Mouse (Mus musculus) NIH3T3 (cell line): ENCODE measurements at regions not wholly inside any gene's neighbourhood (a gene's known extent, or its start where the extent isn't known, plus 50 kb on each side); places are given as distances from the start of the nearest gene placed in this dataset.
"Not testable (repeated sequence)": the region's sequence is repeated elsewhere in the genome, so short reads cannot be mapped to it uniquely, and the experiment has no call there.

ENCODE experiments used
- DNase-seq: peaks from one replicate; pipeline ENCODE4 v3.0.0-alpha.2; 2012; ENCODE audit warnings: low read depth

DNA sequence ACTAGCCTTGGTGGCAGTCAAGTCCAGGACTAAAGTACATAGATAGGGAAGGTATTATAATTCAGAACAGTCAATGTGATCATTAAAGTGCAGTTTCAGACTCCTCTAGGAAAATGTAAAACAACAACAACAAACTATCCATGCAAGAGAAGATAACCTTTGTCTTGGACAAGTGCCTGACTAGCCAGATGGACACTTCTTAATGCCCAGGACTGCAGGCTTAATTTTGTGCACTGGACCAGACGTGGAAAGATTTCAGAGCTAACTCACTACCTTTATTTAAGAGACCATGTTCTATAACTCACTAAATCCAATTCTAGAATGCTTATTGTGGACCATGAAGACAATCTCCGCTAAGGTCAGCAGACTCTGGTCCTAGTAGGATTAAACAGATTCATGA is 215.6 kb upstream of the Stxbp5 start:
- no peak for DNase-seq

DNA sequence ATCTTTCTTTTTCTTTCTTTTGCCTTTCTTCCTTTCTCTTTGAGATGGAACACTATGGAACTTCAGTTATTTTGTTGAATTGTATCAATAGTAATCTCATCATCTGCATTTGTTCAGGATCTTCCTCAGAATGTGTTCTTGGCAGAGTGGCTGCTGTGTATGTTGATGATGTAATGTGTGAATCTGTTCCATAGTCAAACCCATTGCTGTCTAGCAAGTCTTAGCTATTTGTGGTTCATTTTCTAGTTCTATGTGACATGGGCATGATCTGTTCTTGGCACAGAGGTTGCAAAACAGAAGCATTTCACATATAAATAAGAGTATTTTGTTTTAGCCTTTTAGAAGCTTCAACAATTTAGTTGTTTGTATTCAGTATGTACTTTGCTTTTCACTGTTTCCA is 212.4 kb upstream of the Stxbp5 start:
- no peak for DNase-seq

DNA sequence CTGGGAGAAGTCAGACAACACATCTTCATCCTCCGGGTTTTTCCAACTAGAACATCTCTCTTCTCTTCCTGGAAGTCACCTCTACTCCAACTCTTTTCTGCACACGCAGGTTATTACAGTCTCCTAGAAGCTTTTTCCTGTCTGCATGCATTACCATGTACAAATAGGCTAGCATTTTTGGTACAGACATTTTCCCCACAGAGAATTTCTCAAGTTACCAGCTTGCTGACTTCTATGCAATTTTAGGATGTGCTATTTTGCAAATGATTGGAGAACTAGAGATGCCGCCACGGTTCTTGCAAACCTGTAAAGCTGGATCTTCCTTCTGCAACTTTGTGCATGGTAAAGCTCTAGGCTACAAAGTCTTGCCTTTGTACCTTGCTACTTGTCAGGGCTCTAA is 210.2 kb upstream of the Stxbp5 start:
- no peak for DNase-seq

DNA sequence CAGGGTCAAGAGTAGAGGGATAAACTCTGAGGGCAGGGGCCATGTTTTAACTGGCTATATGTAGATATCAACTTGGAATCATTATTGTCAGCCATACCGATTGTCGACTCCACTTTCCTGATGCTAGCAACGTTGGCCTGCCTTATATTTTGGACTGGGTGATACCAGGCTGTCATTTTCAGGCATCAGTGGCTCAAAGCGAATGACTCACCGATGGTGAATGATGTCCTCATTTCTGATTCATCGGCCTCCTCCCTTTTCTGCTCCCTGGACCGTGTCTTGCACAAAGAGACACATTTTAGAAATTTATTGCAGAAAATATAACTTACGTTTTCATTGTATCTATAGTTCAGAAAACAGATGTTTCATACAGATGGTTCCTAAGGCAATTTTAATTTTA is 209.0 kb upstream of the Stxbp5 start:
- DNase-seq: peak; percentile 3

DNA sequence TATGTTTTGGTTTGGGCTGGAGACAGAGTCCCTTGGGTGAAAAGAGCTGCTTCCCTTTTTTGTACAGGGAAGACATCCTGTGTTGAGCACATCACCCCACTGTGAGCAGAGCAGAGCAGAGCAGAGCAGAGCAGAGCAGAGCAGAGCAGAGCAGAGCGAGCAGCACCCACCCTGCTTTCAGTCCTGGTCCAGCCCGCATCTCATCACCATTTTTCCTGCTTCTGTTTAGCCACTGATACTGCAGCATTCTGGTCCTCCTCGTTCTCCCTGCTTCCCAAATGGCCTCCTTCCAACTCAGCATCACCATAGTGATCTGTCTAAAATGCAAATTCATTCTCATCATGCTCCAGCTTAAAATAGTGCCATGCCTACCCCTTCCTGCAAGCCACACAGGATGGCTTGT is 206.2 kb upstream of the Stxbp5 start:
- no peak for DNase-seq

DNA sequence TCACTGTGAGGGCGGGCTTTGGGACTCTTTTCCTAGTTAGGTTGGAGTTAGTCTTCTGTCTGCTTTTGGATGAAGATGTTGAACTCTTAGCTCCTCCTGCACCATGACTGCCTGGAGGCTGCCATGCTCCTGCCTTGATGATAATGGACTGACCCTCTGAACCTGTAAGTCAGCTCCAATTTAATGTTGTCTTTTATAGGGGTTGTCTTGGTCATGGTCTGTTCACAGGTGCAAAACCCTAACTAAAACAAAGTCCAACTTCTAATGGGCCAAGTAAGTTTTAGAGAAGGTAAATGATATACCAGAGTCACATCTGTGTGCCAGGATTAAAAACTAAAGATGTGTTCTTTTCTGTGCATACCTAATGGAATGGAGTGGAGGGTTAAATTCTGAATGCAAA is 205.8 kb upstream of the Stxbp5 start:
- DNase-seq: no peak

DNA sequence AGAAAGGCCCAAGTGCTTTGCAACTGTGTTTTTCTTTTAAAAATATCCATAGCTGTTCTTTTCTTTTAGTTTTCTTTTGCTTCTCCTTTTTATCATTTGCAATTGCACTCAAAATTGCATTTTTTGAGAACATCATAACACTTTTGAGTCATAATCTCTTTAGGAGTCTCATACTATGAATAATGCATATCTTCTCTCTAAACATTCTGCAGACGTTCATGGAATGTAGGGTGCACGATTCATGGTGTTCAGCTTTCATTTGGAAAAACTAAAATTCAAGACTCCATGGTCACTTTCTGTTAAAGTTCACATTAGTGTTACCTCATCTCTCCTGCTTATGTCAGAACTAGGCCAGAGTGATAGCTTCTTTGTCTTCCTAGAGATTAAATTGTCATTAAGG is 200.8 kb upstream of the Stxbp5 start:
- DNase-seq: no peak

DNA sequence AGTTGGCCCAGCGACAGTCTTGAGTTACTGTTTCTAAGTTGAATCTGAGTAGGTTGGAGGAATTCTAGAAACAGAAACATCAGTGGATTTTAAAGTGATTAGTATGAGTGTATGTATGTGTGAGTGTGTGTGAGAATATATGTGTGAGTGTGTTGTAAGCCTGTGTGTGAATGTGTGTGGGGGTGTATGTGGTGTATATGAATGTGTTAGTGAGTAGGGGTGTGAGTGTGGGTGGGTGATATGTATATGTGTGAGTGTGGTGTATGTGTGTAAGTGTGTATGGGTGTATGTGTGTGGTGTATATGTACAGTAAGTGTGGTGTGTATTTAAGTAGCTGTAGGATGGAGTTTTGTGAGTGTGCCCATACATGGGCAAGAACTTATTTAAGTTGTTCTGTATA is 197.6 kb upstream of the Stxbp5 start:
- DNase-seq: no peak

DNA sequence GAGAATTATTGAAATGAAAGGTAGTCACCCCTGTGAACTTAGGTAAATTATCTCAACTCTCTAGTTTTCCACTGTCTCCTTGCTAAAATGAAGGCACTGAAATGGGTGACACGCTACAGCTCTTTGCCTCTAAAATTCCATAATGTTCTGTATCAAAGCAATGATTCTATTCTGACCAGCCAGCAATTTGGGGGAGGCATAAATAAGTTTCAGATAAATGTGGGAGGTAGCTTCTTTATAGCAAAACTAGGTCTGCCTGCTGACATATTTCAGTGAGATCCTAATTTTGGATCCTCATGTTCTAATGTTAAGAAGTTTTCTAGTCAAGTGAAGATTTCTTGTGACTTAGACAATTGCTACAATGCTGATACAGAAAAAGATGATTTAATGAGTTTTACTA is 193.2 kb upstream of the Stxbp5 start:
- no peak for DNase-seq

DNA sequence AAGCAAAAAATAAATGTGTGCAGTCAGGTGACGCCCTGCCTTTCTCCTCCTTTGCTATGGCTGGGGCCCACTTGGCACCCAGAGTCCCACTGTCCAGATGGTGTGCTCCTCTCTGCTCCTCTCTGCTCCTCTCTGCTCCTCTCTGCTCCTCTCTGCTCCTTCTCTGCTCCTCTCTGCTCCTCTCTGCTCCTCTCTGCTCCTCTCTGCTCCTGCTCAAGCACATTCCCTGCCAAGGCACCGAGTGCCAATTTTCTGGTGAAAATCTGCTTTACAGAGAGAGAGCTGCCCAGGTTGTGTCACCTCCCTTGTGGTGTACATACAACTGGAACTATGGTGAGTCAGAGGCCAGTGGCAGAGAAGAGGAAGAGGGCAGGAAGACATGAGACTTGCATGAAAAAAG is 192.8 kb upstream of the Stxbp5 start:
- no peak for DNase-seq

DNA sequence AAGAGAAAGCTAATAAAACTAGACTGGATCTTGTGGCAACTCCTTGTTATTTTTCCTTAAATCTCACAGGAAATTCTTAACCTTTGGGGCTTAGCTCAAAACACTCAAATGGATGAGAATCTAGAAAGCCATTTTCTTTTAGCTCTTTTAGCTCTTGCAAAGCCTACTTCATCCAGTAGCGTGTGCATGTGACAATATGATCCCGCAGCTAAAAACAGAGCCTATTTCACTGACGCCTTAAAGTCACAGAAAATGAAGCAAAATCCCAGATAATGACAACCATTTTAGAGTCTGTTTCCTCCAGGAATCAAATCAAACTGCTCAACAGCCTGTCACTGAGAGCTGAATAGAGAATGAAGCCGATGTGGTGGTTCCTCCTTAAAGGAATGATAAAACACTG is 185.1 kb upstream of the Stxbp5 start:
- DNase-seq: no peak

DNA sequence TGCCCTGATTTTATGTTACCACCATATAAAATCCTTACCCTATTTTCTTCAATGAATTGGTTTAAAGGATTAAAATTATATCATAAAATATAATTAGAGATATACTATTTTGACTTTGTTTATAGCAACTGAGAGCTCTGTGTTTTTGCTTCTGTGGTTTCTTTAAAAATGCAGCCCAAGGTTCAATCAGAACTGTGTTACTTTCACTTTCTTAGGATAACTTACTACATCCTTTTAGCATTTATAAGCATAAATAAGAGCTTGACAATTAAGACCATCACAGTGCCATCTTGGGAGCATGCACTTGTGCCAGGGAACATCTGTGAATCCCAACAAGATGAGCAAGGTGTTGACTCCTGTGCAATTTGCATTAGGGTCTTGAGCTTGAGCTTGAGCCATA is 169.3 kb upstream of the Stxbp5 start:
- DNase-seq: no peak

DNA sequence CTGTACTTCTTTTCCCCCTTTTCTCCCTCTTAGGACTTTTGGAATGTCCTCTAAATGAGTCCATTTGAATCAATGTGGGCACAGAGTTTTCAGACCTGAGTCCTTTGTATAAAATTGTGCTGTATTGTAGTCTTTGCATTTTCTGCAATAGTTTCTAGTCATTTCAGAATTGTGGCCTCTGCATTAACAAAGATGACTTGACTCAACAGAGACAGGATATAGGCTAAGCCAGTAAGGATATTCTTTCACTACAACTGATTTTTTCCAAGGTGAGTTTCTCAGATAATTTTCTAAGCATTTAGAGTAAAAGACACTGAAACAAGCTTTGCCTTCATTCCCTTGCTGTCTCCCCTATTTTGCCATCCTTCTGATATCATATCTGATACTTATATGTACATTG is 168.8 kb upstream of the Stxbp5 start:
- not testable (repeated sequence) for DNase-seq

DNA sequence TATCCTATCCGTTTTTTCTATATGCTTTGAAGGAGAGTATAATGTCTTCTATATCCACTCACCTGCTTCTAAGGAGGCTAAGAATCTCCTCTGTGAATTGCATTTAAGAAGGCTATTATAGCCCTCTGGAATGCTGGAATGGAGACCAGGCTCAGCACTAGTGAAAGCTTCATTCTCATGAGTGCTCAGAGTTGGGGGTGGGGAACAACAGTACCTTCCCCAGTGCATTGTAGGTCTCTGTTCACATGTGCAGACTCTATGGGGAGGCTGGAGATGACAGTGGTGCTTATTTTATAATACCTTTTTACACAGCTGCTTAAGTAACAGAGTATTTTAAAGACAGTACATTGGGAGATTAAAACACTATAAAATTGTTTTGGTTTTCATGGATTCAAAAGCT is 145.9 kb upstream of the Stxbp5 start:
- no peak for DNase-seq

DNA sequence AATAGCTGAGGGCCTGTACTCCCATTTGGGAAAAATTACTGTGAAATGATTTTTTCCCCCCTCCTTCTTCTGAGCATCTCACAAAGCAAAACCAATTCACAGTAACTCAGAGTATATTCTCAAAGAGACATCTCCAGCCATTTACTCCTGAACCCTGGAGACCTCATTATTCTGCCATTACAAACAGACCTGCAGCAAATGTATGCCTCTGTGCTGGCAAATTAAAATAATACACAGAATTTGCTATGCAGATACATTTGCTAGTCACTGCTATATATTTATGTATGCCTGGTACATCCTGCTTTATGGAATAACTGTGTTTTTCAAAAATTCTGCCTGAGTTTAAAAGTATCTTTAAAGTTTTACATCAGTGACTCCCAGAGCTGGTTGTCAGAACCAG is 145.4 kb upstream of the Stxbp5 start:
- no peak for DNase-seq

DNA sequence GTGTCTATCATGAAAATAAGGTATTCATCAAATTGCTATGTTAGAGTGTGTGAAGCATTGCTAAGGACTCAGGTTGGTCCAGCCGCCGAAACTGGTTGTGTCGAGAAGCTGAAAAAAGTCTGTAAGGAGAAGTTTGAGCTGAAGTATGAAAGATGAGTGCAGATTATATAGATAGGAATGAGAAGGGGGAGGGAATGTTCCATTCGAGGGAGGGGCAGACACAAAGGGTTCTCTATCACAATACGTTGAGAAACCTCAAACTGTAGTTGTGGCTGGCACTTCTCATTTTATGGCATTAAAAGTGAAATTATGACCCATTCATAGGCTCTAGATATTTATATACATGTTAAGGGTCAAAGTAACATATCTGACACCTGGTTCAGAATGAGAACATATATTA is 108.4 kb upstream of the Stxbp5 start:
- no peak for DNase-seq

DNA sequence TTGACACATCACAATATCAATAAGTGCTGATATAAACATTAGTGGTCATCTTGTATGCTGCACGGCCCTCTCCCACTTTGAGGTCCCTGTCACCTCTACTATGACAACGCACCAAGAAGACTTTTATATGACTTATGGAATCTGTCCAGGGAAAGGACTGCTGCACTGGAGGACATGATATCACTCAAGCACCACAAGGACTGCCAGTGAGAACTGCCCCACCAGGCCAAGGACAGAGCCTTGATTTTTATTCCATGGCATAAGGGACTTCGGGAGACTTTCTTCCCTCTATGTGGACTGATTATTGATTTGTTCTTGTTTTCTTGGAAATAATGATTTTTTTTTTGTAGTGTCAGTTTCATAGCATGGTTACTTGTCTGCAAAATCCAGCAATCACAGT is 97.7 kb upstream of the Stxbp5 start:
- DNase-seq: no peak

DNA sequence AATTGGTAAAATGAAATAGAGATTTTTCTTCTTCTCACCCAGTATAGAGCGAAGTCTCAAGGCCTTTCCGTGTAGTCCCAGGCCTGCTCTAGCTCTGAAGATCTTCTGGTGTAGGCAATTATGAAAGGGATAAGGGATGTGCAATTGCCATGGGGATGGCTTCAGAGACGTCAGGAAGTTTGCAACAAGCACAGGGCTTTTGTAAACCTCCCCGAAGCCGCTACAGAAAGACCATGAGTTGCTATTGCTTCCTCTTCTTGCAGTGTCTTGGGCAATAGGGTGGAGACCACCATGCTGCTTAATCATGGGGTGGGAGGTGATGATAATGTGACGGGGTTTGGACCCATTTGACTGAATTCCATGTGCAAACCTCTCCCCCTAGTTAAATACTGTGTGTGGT is 95.3 kb upstream of the Stxbp5 start:
- no peak for DNase-seq

DNA sequence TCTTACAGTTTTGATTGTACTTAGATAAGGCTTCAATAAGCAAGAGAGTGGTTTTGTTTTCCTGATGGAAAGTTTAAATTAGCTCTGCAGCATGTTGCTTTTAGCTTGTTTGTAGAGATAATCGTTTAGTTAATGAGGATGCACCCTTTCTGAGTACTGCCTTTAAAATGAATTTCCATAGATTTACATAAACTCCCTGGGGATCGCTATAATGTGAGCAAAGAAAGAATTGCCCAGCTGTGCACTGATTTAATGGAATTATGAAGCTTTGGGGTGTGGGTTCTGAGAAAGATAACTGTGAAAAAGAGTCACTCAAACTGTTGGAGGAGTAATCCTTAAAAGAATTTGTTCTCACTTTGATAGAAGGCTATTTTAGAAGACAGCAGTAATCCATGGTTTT is 91.9 kb upstream of the Stxbp5 start:
- DNase-seq: no peak

DNA sequence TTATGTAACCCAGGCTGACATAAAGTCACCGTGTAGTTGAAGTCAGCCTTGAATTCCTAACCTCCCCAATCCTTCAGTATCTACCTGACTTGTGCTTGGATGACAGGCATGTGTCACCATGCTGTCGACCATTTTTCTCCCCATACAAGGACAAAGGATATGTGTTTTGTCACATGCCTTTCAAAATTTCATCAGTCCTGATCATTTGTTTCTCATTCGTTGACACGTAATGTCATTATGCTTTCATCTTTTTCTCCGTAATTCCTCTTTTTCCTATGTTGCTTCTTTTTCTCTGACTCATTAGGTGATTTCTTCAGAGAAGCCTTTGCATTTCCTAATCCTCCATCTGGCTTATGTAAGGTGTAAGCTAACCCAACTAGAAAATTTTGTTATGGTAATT is 84.5 kb upstream of the Stxbp5 start:
- DNase-seq: no peak

DNA sequence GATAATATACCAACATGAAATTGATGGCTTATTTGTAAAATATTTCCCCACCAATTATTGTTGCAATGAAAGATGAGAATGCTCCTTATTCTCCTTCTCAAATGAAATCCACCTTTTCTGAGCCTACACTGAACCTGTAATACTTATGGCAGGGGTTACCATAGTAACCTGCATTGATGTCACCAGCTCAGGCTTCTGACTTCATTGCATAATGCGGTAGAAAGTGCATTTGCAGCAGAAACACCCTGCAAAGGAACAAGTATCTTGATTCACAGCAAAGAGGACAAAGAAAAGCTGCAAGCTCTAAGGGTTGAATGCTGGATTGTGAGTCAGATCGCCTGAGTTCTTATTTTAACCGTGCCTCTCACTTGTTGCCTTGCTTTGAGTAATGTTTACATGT is 75.5 kb upstream of the Stxbp5 start:
- DNase-seq: no peak
